Mouse (Mus musculus): ENCODE results near the gene Crebl2.

Gene Crebl2

DNA sequence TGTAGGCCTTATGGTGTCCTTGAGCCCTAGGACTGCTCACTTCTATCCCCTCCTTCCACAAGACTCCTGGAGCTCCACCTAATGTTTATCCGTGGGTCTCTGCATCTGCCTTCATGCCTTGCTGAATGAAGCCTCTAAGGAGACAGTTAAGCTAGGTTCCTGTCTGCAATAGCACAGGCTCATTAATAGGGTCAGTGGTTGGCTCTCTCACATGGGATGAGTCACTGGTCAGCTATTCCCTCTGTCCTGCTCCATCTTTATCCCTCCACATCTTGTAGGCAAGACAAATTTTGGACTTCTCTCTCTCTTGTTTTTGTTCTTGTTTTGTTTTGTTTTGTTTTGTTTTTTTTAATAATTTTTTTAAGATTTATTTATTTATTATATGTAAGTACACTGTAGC, 75.9 kb downstream of the Crebl2 start:
- no peak for DNase-seq (ENCODE audit: low spot score in 2 of 2)
